Mouse (Mus musculus) induced T-regulatory cell, adult 2 months (primary cell): ENCODE data around the gene Phactr3.
"Not testable (repeated sequence)": the region's sequence is repeated elsewhere in the genome, so short reads cannot be mapped to it uniquely, and the experiment has no call there.

ENCODE experiments used
- DNase-seq: peaks from one replicate; pipeline ENCODE4 v3.0.0-alpha.2; 2012; ENCODE audit warnings: low read depth

The Phactr3 gene

DNA sequence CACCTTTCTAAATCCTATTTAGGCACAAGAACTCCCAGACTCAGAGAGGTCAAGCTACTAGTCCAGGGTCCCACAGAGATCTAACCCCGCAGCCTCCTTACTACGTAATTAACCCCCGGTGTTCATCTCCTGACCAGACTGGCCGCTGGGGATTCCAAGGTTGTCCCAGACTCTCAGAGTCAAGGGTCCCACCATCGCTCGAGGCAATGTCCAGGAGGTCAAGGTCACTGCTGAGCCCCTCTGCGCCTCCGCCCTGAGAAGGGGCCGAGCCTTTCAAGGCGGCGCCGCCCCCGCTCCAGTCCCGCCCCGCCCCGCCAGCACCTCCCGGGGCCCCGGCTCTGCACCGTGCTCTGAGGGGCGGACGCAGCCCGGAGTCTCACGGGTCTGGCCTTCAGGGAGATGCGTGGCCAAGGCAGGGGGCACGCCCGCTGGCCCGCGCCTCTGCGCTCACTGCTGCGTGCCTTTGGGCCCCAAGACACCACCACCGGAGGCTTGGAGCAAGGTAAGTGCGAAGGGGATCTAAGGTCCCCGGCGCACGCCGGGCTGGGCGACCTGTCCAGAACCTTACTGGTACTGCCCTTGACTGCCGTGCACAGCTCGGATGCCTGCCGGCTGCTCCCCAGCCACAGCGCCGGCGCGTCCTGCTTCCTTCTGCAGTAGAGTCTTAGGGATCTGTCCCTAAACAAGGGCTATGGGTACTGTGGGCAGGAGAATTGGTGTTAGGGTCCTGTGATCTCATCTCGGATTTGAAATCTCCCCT is at the start of gene Phactr3:
TSS of gene Phactr3 (plus strand) at position 175 of the 760 bp plus-strand sequence.
- DNase-seq, result no peak

DNA sequence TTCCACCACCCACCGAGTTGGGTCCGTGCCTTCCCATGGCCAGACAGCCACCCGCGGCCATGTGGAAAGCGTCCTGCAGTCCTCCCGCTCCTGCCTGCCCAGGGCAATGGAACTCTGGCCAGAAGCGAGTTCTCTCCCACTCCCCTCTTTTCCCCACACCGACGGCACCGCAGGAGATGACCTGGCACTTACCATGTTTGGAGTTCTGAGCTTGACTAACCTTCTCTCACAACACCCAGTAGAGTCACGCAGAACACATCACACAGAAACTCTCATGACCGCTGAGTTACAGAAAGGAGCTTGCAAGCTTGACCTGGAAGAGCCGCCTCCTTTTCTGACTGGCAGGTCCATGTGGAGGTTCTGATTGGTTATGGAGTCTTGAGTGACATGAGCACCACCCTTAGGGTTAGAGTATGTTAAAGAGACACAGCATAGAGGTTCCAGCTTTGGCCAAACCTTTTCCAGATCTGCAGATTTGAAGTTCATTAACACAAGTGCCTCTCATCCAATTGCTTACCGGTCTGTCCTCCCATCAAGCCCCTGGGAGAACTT is 40.5 kb upstream of the Phactr3 start, which contains the start of gene Zfp931:
TSS of gene Zfp931 (minus strand) at position 311 of the 552 bp plus-strand sequence.
- not testable (repeated sequence) for DNase-seq

- no peak for DNase-seq
Observed at GRCm38 (mm10) chr2:178089586-178089985, 29.2 kb upstream of the Phactr3 start.

GRCm38 (mm10) chr2:178098021-178098420 is 20.8 kb upstream of the Phactr3 start:
- DNase-seq, result peak; percentile 51

DNA sequence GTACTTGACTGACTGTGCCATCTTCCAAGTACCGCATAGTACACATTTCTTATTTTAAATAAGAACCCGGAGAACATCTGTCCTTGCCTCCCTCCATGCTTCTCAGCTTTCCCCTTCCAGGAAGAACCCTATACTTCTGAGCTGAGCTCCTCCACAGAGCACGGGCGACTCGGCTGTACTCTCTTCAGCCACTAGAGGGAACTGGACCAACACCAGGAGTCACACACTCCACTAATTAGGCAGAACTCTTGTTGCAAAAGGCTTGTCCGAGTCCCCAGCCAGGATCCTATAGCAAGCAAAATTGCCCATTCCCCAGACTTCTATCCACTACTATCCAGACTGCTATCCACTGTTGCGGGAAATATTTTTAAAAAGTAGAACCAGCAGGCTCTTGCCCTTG is 16.8 kb upstream of the Phactr3 start:
- peak; percentile 13 for DNase-seq

DNA sequence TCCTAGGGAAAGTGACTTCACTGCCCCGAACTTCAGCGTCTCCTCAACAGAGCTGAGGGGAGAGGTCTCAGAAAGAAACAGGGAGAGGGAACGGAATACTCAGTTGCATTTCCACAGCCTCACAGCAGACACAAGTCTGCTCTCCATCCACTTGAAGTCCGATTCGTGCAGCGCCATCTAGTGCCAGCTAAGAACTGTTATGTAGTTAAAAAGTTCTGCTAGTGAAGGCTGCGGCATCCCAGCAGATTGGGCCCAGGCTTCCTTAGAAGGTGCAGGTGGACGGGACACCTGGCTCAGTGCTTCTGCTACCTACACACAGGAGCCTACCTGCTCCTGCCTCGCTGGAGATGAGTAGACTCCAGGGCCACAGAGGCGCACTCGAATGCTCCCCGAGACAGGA is 829 bp upstream of the Phactr3 start:
- peak; percentile 25 for DNase-seq

DNA sequence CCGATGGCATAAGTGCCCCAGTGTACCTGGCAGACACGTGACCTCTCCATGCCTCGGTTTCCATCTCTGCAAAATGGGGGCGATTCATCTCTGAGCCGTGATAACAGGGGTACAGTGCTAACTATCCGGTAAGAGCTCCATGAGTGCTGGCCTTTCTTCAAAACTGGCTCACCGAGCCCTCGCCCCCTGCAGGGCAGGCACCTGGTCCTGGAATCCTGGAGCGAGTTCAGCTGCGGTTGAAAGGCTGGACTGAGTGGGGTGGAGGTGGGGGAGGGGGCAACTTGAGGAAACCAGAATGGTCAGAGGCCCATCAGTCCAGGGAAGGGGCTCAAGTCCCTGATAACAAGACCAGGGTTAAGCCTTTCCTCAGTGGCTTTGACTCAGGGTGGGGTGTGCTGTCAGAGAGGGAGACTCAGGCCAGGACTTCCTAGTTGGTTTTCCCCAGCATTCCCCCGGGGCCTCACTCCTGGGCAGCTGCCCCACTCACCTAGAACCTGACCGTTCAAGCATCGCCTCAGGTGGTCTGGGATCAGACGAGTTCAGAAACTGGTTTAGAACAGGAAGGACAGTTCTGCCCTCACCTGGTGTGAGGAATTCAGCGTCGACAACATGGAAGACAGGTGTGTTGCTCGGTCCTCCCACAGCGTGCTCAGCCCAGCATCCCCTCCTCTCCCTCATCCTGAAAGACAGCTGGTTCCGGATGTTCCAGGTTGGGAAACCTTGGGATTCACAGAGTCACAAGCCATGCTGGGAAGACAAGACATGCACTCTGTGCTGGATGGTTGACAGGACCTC is 983 bp downstream of the Phactr3 start:
- no peak for DNase-seq

DNA sequence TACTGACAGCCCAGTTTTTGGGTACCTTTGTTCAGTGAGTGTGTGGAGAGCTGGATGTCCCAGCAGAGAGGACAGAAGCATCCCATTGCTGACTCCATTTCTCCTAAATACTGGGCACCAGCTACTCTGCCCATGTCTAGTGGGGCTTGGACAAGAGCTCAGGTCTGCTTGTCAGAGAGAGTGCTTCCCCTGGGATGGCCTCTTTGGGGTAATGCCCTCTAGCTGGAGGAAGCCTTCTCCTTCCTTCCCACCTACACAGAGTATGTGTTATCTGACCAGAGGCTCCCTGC is 1.5 kb downstream of the Phactr3 start:
- no peak for DNase-seq

DNA sequence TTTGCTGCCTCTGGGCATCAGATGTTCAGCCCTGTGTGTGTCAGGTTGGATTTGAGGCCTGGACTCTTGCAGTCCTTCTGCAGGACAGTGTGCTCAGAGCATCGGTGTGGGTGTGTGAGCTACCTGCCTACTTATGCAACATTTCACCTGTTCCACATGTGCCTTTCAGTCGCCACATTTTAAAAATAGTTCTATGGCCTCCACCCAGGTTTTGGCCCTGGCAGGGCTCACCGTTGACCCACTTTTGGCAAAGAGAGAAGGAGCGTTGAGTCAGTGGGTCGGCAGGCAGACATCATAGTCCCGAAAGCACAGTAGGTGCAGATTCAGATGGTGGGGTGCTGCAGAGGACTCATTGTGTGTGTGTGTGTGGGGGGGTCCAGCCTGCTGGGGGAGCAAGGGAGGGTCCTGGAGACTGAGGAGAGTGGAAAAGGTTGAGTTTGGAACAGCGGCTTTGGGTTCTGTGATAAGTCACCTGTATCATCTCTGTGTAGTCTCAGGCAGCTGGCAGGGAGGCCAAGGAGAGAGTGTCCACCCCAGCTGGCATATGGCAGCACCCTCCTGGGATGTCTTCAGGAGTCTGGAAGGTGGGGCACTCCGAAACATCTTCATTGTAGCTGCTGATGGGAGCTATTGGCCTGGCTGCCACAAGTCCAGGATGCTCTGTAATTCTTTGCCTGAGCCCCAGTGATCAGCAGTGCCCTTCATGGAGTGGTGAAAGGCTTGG is 2.0 kb downstream of the Phactr3 start:
- no peak for DNase-seq

GRCm38 (mm10) chr2:178121375-178121688 is 2.6 kb downstream of the Phactr3 start:
- no peak for DNase-seq

DNA sequence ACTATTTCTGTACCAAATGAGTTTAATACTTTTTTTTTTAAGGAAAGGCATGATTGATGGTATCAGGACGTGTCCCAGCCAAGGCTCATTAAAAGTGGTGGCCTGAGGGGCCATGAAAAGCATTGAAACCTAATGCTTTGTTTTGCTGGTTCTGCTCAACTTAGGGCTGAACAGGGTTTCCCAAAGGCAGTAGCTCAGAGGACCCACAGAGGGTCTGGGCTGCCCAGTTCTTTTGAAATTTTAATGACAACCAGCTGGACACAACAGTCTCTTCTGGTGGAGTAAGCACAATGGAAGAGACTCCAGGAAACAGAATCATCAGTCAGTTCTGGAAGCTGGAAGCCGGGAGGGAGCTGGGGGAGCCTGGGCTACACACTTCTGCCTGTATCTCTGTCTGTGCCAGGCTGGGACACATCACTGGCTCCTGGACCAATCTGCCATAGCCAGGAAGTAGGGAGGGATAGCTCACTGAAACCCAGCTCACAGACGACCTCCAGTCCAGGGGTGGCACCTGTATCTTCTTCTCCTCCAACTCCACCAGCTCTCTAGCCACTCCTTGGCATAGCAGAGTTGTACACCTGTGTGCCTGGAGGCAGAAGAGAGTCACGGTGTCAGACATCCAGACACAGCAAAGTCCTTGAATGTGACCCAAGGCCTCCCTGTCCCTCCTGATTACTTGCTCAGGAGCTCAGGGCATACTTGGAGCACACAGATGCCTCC is 3.3 kb downstream of the Phactr3 start:
- no peak for DNase-seq

GRCm38 (mm10) chr2:178123466-178123865 is 4.7 kb downstream of the Phactr3 start:
- DNase-seq, result no peak

DNA sequence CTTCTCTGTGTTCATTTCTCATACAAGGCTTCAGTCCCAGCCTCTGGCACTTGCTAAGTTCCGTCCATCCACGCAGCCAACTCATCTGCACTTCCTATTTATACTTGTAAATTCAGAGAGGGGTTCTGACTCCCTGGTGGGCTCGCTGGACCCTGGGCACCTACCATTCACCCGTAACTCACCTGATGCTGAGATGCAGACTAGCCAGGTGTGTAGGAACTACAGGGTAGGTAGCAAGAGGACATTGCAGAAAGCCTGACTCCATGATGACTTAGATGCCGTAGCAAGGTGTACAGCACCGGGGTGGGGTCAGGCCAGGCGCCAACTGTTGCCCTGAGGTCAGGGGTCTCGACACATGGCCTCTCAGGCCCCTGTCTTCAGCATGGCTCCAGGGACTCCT is 6.7 kb downstream of the Phactr3 start:
- DNase-seq, result no peak

DNA sequence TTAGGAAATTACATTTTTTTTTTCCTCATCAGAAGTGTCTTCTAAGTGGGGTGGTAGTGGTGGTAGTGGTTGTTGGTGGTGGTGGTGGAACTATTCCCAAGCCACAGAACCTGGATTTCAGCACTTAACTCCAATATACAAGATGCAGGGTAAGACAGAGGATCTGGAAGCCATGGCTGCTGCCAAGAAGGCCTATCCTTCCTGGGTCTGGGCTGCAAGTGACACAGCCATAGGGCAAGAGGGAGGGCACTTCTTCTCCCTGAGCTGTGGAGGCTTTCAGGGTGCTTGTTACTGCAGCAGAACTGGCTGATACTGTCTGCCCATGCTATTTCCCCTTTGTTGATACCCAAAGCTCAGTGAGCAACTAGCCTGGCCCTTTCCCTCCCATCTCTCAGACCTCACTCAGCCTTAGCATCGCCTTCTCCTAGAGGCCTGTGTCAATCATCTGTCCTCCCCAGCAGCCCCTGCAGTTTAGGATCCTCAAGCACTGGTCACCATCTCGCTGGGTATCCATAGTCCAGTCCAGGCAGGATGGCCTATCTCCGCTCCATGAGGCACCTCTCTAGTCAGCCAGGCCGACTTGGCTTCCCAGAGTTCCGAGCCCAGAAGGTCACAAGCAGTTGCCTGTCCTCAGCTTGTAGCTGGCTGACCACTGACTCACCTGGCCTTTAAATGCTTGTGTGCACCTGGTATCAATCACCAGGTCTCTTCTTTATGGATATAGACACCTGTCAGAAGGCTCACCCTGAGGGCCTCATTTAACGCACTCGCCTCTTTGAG is 7.5 kb downstream of the Phactr3 start:
- no peak for DNase-seq

DNA sequence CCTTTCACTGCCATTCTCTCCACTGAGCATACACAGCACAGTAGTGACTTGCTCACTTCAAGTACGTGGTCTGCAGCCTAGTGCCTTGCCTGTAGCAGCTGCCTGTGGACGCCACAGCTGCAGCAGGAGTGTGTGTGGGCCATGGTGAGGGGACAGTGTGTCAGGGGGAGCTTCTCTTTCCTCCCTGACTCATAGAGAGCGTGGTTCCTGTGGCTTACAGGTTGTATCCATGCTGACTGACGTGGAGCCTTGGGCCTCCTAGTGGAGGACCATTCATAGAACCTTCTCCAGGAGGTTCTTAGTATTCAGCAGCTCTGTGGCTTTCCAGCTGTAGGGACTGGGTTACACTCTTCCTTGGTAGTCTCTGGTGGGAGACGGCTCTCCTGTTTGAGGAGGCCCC is 9.8 kb downstream of the Phactr3 start:
- no peak for DNase-seq

DNA sequence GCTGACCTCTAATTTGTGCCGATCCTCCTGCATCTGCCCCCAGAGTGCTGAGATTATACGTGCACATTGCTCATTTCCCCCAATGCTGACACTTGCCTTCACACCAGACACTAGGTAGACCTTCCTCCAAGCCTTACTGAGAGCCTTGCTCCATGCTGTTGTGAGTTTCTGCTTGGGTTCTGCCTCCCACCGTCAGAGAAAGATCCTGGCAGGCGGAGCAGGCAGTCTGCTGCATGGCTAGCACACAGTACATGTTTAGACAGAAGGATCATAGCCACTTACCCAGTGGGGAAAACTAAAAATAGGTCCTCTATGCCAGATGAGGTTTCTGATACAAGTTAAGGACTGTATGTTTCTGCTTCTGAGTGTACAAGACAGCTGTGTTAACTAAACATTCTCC is 10.4 kb downstream of the Phactr3 start:
- DNase-seq, result no peak

DNA sequence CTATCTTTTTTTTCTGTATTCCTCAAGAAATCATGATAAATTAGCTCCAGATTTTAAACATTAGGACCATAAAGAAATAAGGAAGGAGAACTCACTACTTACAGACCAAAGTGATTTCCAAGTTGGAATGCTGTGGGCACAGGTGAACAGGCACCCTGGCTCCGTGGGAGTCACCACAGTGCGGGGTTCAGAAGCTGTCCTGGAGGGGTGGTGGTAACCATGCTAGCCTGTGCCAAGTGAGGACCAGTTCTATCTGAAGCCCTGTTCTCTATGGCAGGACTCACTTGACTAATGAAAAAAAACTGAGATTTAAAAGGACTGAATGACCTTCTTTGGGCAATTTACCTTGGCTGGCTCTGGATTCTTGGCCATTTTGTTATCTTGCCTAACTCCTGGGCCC is 10.9 kb downstream of the Phactr3 start:
- no peak for DNase-seq

DNA sequence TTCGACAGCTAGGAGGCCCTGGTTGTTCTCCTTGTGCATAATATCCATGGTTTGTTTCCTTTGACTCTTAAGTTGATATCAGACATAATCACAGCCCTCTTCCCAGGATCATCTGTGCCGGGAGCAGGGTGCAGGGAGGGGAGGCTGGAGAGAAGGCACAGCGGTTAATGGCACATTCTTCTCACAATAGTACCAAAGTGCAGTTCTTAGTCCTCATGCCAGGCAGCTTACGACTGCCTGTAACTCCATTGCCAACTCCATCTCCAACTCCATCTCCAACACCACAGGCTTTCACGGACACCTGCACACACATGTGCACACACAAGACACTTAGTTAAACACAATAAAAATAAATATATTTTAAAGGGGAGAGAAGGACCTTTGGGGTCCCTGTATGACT is 11.8 kb downstream of the Phactr3 start:
- no peak for DNase-seq

- no peak for DNase-seq
Observed at GRCm38 (mm10) chr2:178131011-178131410, 12.2 kb downstream of the Phactr3 start.

- DNase-seq, result no peak
Observed at GRCm38 (mm10) chr2:178131606-178132365, 13.0 kb downstream of the Phactr3 start.

GRCm38 (mm10) chr2:178135713-178136112 is 16.9 kb downstream of the Phactr3 start:
- no peak for DNase-seq
